Mouse (Mus musculus): ENCODE results near the gene Ttc24.

GRCm38 (mm10) chr3:88049532-88049931 lies 28.6 kb downstream of the Ttc24 start:
- no peak for TF ChIP-seq CTCF (IDR thresholded peaks at IDR 0.05; ENCODE audit: borderline replicate concordance, insufficient read depth, low read length)
- TF ChIP-seq POLR2A (IDR thresholded peaks at IDR 0.05; ENCODE audit: low read depth, low read length), result no peak

Measured in embryonic fibroblast, embryonic 13.5 days (primary cell).